Mouse (Mus musculus): ENCODE measurements around the gene Kctd20. TPM values are rescaled to one million over a fixed set of nuclear protein-coding genes. Genes with fewer than 3 reads are reported as not detected.

The Kctd20 gene
- polyA plus RNA-seq, 1 experiment from 2014 or later = 106 TPM

GRCm38 (mm10) chr17:28913940-28914339 lies 37.8 kb upstream of the Kctd20 start:
- Histone ChIP-seq H3K4me3 (ENCODE audit: low read depth, low read length) (no peak overlapping the region), H3K36me3 (ENCODE audit: control insufficient read depth, insufficient read depth, low read length) (no peaks in the 10 kb centered on the region), H3K9me3 (ENCODE audit: control insufficient read depth, low read length) (no peaks in the 10 kb centered on the region), H3K9ac (ENCODE audit: low read length) (no peak overlapping the region), H3K4me2 (ENCODE audit: low read depth, severe bottlenecking) (no peak overlapping the region), H3K4me1 (ENCODE audit: control insufficient read depth, insufficient read depth, low read length) (0 out of 2 replicates have a peak, but pooled peaks cover 3% of the 10 kb centered on the region), H3K27me3 (ENCODE audit: control insufficient read depth, insufficient read depth, low read length) (peaks cover 14% of the 10 kb centered on the region; the same call in 1 of the 2 replicates), H3K27ac (replicated peaks; ENCODE audit: low read depth, low read length) (no peak overlapping the region)
- no peak for ATAC-seq (ENCODE audit: insufficient number of reproducible peaks, low FRiP score, low TSS enrichment, low read depth)
- no peak for DNase-seq (ENCODE audit: low spot score)
- 84% methylated on average over 6 of the region's 6 CpGs for WGBS

GRCm38 (mm10) chr17:28915060-28915628 lies 36.6 kb upstream of the Kctd20 start, which contains the start of gene 4930539E08Rik:
TSS of gene 4930539E08Rik (minus strand) at chr17:28915324.
- Histone ChIP-seq H3K27ac (replicated peaks; ENCODE audit: low read depth, low read length) (no peak within 1 kb of the TSS), H3K9me3 (ENCODE audit: control insufficient read depth, low read length) (no peaks in the 10 kb centered on the region), H3K27me3 (ENCODE audit: control insufficient read depth, insufficient read depth, low read length) (peaks cover 4% of the 10 kb centered on the region; the same call in 1 of the 2 replicates), H3K4me2 (ENCODE audit: low read depth, severe bottlenecking) (no peak within 1 kb of the TSS), H3K4me1 (ENCODE audit: control insufficient read depth, insufficient read depth, low read length) (no peaks in the 10 kb centered on the region), H3K4me3 (ENCODE audit: low read depth, low read length) (no peak within 1 kb of the TSS), H3K36me3 (ENCODE audit: control insufficient read depth, insufficient read depth, low read length) (no peaks in the 10 kb centered on the region), H3K9ac (ENCODE audit: low read length) (no peak within 1 kb of the TSS)
- no peak for ATAC-seq (ENCODE audit: insufficient number of reproducible peaks, low FRiP score, low TSS enrichment, low read depth)
- 70% methylated on average over 12 of the region's 12 CpGs for WGBS
- DNase-seq (ENCODE audit: low spot score) = no peak

GRCm38 (mm10) chr17:28916520-28916919 lies 35.2 kb upstream of the Kctd20 start:
- DNase-seq (ENCODE audit: low spot score) (no peak), ATAC-seq (ENCODE audit: insufficient number of reproducible peaks, low FRiP score, low TSS enrichment, low read depth) (no peak)
- Histone ChIP-seq H3K4me3 (ENCODE audit: low read depth, low read length) (no peak overlapping the region), H3K36me3 (ENCODE audit: control insufficient read depth, insufficient read depth, low read length) (no peaks in the 10 kb centered on the region), H3K4me1 (ENCODE audit: control insufficient read depth, insufficient read depth, low read length) (no peaks in the 10 kb centered on the region), H3K9me3 (ENCODE audit: control insufficient read depth, low read length) (no peaks in the 10 kb centered on the region), H3K27ac (replicated peaks; ENCODE audit: low read depth, low read length) (no peak overlapping the region), H3K27me3 (ENCODE audit: control insufficient read depth, insufficient read depth, low read length) (no peaks in the 10 kb centered on the region), H3K9ac (ENCODE audit: low read length) (no peak overlapping the region), H3K4me2 (ENCODE audit: low read depth, severe bottlenecking) (no peak overlapping the region)
- WGBS = 97% methylated on average over 1 of the region's 1 CpGs

- 79% methylated on average over 8 of the region's 8 CpGs for WGBS
- Histone ChIP-seq H3K36me3 (ENCODE audit: control insufficient read depth, insufficient read depth, low read length) (no peaks in the 10 kb centered on the region), H3K4me2 (ENCODE audit: low read depth, severe bottlenecking) (no peak overlapping the region), H3K27ac (replicated peaks; ENCODE audit: low read depth, low read length) (no peak overlapping the region), H3K9ac (ENCODE audit: low read length) (no peak overlapping the region), H3K9me3 (ENCODE audit: control insufficient read depth, low read length) (no peaks in the 10 kb centered on the region), H3K4me3 (ENCODE audit: low read depth, low read length) (no peak overlapping the region), H3K4me1 (ENCODE audit: control insufficient read depth, insufficient read depth, low read length) (no peaks in the 10 kb centered on the region), H3K27me3 (ENCODE audit: control insufficient read depth, insufficient read depth, low read length) (no peaks in the 10 kb centered on the region)
- DNase-seq (ENCODE audit: low spot score) = no peak
- no peak for ATAC-seq (ENCODE audit: insufficient number of reproducible peaks, low FRiP score, low TSS enrichment, low read depth)
These were observed 30.7 kb upstream of the Kctd20 start for GRCm38 (mm10) chr17:28921086-28921485.

- H3K27ac ChIP-seq (replicated peaks; ENCODE audit: low read depth, low read length) = no peak overlapping the region
- no peak for DNase-seq (ENCODE audit: low spot score)
- no peaks in the 10 kb centered on the region for H3K4me1 ChIP-seq (ENCODE audit: control insufficient read depth, insufficient read depth, low read length)
- no peak overlapping the region for H3K4me3 ChIP-seq (ENCODE audit: low read depth, low read length)
- H3K9ac ChIP-seq (ENCODE audit: low read length) = no peak overlapping the region
- H3K4me2 ChIP-seq (ENCODE audit: low read depth, severe bottlenecking) = no peak overlapping the region
- no peak for ATAC-seq (ENCODE audit: insufficient number of reproducible peaks, low FRiP score, low TSS enrichment, low read depth)
- H3K27me3 ChIP-seq (ENCODE audit: control insufficient read depth, insufficient read depth, low read length) = no peaks in the 10 kb centered on the region
- H3K9me3 ChIP-seq (ENCODE audit: control insufficient read depth, low read length) = no peaks in the 10 kb centered on the region
- H3K36me3 ChIP-seq (ENCODE audit: control insufficient read depth, insufficient read depth, low read length) = no peaks in the 10 kb centered on the region
- WGBS = 68% methylated on average over 6 of the region's 6 CpGs
These were observed 29.7 kb upstream of the Kctd20 start for GRCm38 (mm10) chr17:28922096-28922495.

- DNase-seq (ENCODE audit: low spot score) (no peak), ATAC-seq (ENCODE audit: insufficient number of reproducible peaks, low FRiP score, low TSS enrichment, low read depth) (no peak)
- no peak overlapping the region for H3K27ac ChIP-seq (replicated peaks; ENCODE audit: low read depth, low read length)
- no peaks in the 10 kb centered on the region for H3K27me3 ChIP-seq (ENCODE audit: control insufficient read depth, insufficient read depth, low read length)
- 0 out of 2 replicates have a peak, but pooled peaks cover under 1% of the 10 kb centered on the region for H3K4me1 ChIP-seq (ENCODE audit: control insufficient read depth, insufficient read depth, low read length)
- no peaks in the 10 kb centered on the region for H3K36me3 ChIP-seq (ENCODE audit: control insufficient read depth, insufficient read depth, low read length)
- H3K9ac ChIP-seq (ENCODE audit: low read length) = no peak overlapping the region
- no peak overlapping the region for H3K4me3 ChIP-seq (ENCODE audit: low read depth, low read length)
- 85% methylated on average over 8 of the region's 8 CpGs for WGBS
- H3K9me3 ChIP-seq (ENCODE audit: control insufficient read depth, low read length) = no peaks in the 10 kb centered on the region
- no peak overlapping the region for H3K4me2 ChIP-seq (ENCODE audit: low read depth, severe bottlenecking)
These were observed 26.7 kb upstream of the Kctd20 start for GRCm38 (mm10) chr17:28924957-28925595.

- no peak overlapping the region for H3K4me2 ChIP-seq (ENCODE audit: low read depth, severe bottlenecking)
- H3K36me3 ChIP-seq (ENCODE audit: control insufficient read depth, insufficient read depth, low read length) = no peaks in the 10 kb centered on the region
- H3K9ac ChIP-seq (ENCODE audit: low read length) = no peak overlapping the region
- H3K4me1 ChIP-seq (ENCODE audit: control insufficient read depth, insufficient read depth, low read length) = peaks cover 6% of the 10 kb centered on the region
- H3K27ac ChIP-seq (replicated peaks; ENCODE audit: low read depth, low read length) = no peak overlapping the region
- ATAC-seq (ENCODE audit: insufficient number of reproducible peaks, low FRiP score, low TSS enrichment, low read depth) (no peak), DNase-seq (ENCODE audit: low spot score) (peak; percentile 91)
- H3K27me3 ChIP-seq (ENCODE audit: control insufficient read depth, insufficient read depth, low read length) = no peaks in the 10 kb centered on the region
- no peak overlapping the region for H3K4me3 ChIP-seq (ENCODE audit: low read depth, low read length)
- 21% methylated on average over 13 of the region's 13 CpGs for WGBS
- H3K9me3 ChIP-seq (ENCODE audit: control insufficient read depth, low read length) = no peaks in the 10 kb centered on the region
These were observed 25.4 kb upstream of the Kctd20 start for GRCm38 (mm10) chr17:28926380-28926779.

GRCm38 (mm10) chr17:28926866-28927635 lies 24.7 kb upstream of the Kctd20 start:
- WGBS = 50% methylated on average over 15 of the region's 15 CpGs
- peaks cover 6% of the 10 kb centered on the region for H3K4me1 ChIP-seq (ENCODE audit: control insufficient read depth, insufficient read depth, low read length)
- no peaks in the 10 kb centered on the region for H3K36me3 ChIP-seq (ENCODE audit: control insufficient read depth, insufficient read depth, low read length)
- ATAC-seq (ENCODE audit: insufficient number of reproducible peaks, low FRiP score, low TSS enrichment, low read depth) (peak; percentile 17; the same call in 1 of the 2 replicates), DNase-seq (ENCODE audit: low spot score) (peak; percentile 62)
- no peak overlapping the region for H3K4me3 ChIP-seq (ENCODE audit: low read depth, low read length)
- no peak overlapping the region for H3K4me2 ChIP-seq (ENCODE audit: low read depth, severe bottlenecking)
- no peaks in the 10 kb centered on the region for H3K27me3 ChIP-seq (ENCODE audit: control insufficient read depth, insufficient read depth, low read length)
- no peak overlapping the region for H3K9ac ChIP-seq (ENCODE audit: low read length)
- H3K9me3 ChIP-seq (ENCODE audit: control insufficient read depth, low read length) = no peaks in the 10 kb centered on the region
- no peak overlapping the region for H3K27ac ChIP-seq (replicated peaks; ENCODE audit: low read depth, low read length)
